Mouse (Mus musculus) midbrain, embryonic 16.5 days (tissue): ENCODE measurements around the gene Plcd3. TPM values are rescaled to one million over a fixed set of nuclear protein-coding genes. Genes with fewer than 3 reads are reported as not detected.

Experiments used
- ATAC-seq: fragments of 200-750 bp; cut with Nextera tagmentation; 2 replicates; pipeline ENCODE4 v1.8.0; 2017; ENCODE audit warnings: moderate TSS enrichment
- H3K27ac ChIP-seq: fragments of 300-500 bp; sonication (generic); 2 replicates; pipeline ENCODE4 v1.5.1; 2014; ENCODE audit warnings: mild to moderate bottlenecking, low read length, mixed read lengths
- H3K27me3 ChIP-seq: fragments of 300-500 bp; sonication (generic); 2 replicates; pipeline ENCODE4 v1.6.1; 2014; ENCODE audit warnings: low read depth, low read length, mixed read lengths; ENCODE audit not compliant: control insufficient read depth, insufficient read depth
- H3K36me3 ChIP-seq: fragments of 300-500 bp; sonication (generic); 2 replicates; pipeline ENCODE4 v1.6.1; 2014; ENCODE audit warnings: mild to moderate bottlenecking, low read length, moderate library complexity, mixed read lengths; ENCODE audit not compliant: control insufficient read depth, insufficient read depth
- H3K4me1 ChIP-seq: fragments of 300-500 bp; sonication (generic); 2 replicates; pipeline ENCODE4 v1.6.1; 2014; ENCODE audit warnings: mild to moderate bottlenecking, low read length, mixed read lengths; ENCODE audit not compliant: control insufficient read depth, insufficient read depth
- H3K4me2 ChIP-seq: fragments of 300-500 bp; sonication (generic); 2 replicates; pipeline ENCODE4 v1.6.1; 2014; ENCODE audit warnings: mild to moderate bottlenecking, low read length, mixed read lengths
- H3K4me3 ChIP-seq: fragments of 300-500 bp; sonication (generic); 2 replicates; pipeline ENCODE4 v1.5.1; 2014; ENCODE audit warnings: low read depth, mild to moderate bottlenecking, low read length, moderate library complexity, mixed read lengths
- H3K9ac ChIP-seq: fragments of 300-500 bp; sonication (generic); 2 replicates; pipeline ENCODE4 v1.6.1; 2014; ENCODE audit warnings: low read depth, low read length, mixed read lengths
- H3K9me3 ChIP-seq: fragments of 300-500 bp; sonication (generic); replicated peaks from 2 replicates; pipeline ENCODE4 v1.6.1; 2014; ENCODE audit warnings: mild to moderate bottlenecking, low read length, mixed read lengths; ENCODE audit not compliant: control insufficient read depth, poor library complexity, severe bottlenecking
- WGBS: fragments of 180-500 bp; shearing (Covaris S2); extraction: QIAGEN DNeasy Blood & Tissue Kit; methylation state at CpG from one replicate; pipeline ENCODE4 v1.1.7; 2014; 5-methylcytosine and 5-hydroxymethylcytosine counted together
- polyA plus RNA-seq: library from polyadenylated mRNA; unstranded; fragments of >200 nt; fragmentation: Nextera tagmentation; extraction: Ambion mirVana; gene quantifications from 2 replicates; pipeline ENCODE4 v1.2.1, GENCODE M21; 2015

The Plcd3 gene
- polyA plus RNA-seq, 1 experiment from 2014 or later, result 3.6 TPM

- Histone ChIP-seq H3K27me3 (peaks cover 10% of the 10 kb centered on the region), H3K4me3 (no peak overlapping the region), H3K9ac (no peak overlapping the region), H3K4me1 (no peaks in the 10 kb centered on the region), H3K36me3 (no peaks in the 10 kb centered on the region), H3K4me2 (no peak overlapping the region), H3K27ac (no peak overlapping the region), H3K9me3 (no peaks in the 10 kb centered on the region)
- ATAC-seq, result no peak
- WGBS, result 60% methylated on average over 9 of the region's 9 CpGs
Observed at GRCm38 (mm10) chr11:103095107-103095670, 6.3 kb downstream of the Plcd3 start.

DNA sequence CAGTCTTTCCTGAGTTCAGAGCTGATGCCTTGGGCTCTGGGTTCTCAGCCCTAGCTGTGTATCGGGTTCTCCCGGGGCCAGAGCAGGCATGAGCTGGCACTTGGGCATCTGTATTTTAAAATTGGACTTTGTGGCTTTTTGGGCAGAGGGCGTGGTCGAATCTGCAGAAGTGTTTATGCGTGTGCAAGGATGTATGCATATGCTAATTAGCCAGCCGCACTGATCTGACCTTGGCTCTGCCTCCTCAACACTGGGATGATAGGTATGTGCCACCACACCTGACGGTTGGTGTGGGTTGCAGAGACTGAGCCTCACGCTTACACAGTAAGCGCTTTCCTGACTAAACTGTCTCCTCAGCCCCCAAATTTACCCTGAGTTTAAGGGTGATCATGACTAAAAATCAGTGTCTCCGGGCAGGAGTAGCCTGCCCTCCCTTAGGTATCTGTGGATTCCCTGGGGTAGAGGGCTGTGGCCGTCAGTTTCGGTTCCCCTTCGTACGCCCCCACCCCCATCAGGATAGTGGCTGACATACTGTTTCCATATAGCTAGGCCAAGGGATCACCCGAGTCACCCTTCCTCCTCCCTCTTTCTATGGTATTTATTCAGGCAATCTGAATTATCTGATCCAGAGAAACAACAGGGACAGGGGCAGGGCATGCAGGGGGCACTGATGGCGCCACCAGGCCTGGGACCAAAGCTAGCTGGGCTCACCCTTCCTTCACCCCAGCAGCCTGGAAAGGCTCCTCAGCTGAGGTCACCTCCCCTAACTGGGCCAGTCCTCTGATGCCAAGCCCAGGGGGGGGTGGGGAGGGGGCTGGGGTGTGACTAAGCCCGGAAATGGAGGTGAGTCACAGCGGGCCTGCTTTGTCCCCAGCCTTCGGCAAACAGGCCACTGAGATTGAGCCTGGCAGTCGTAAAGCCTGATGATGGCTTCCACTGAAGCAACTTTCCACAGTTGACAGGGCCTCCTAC, 7.3 kb downstream of the Plcd3 start:
- Histone ChIP-seq H3K27ac (no peak overlapping the region), H3K36me3 (no peaks in the 10 kb centered on the region), H3K9ac (no peak overlapping the region), H3K4me2 (no peak overlapping the region), H3K4me1 (no peaks in the 10 kb centered on the region), H3K27me3 (no peaks in the 10 kb centered on the region; the same call in 1 of the 2 replicates), H3K9me3 (no peaks in the 10 kb centered on the region), H3K4me3 (no peak overlapping the region)
- 79% methylated on average over 20 of the region's 20 CpGs for WGBS
- ATAC-seq, result no peak

DNA sequence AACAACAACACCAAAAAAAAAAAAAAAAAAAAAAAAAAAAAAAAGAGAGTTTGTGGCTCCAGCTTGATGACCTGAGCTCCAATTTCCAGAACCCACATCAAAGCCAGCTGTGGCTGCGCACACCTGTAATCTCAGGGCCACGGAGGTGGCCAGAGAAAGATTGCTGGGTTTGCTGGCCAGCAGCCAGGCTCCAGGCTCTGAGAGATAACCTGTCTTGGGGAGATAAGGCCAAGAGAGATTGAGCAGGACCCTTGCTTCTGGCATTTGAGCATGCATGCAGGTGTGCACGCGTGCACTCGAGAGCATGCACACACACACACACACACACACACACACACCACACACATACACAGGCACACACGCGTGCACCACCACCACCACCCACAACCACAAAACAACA, 8.2 kb downstream of the Plcd3 start:
- Histone ChIP-seq H3K27ac (no peak overlapping the region), H3K27me3 (no peaks in the 10 kb centered on the region; the same call in 1 of the 2 replicates), H3K4me1 (no peaks in the 10 kb centered on the region), H3K4me3 (no peak overlapping the region), H3K9ac (no peak overlapping the region), H3K9me3 (no peaks in the 10 kb centered on the region), H3K4me2 (no peak overlapping the region), H3K36me3 (no peaks in the 10 kb centered on the region)
- no peak for ATAC-seq
- 89% methylated on average over 7 of the region's 7 CpGs for WGBS

DNA sequence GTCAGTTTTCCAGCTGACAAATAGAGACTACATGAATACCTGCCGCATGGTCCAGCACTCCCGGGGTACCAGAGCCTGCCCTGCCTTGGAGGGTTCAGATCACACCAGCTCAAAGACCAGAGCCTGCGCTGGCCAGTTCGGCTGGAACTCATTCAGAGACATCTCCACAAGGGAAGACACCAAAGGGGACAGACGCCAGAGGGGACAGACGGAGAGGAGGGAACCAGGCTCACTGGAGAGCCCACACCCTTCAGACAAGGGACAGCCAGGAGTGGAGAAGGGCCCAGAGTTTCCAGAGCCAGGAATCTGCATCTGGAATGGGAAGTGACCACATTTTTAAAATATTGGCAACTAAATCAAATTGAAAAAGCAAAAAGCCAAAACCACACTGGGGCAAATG, 19.8 kb downstream of the Plcd3 start:
- H3K4me3 ChIP-seq, result no peak overlapping the region
- no peak overlapping the region for H3K27ac ChIP-seq
- no peaks in the 10 kb centered on the region for H3K9me3 ChIP-seq
- no peak overlapping the region for H3K9ac ChIP-seq
- ATAC-seq, result no peak
- WGBS, result 62% methylated on average over 6 of the region's 6 CpGs
- peaks cover 19% of the 10 kb centered on the region for H3K27me3 ChIP-seq
- H3K36me3 ChIP-seq, result no peaks in the 10 kb centered on the region
- H3K4me2 ChIP-seq, result no peak overlapping the region
- peaks cover 6% of the 10 kb centered on the region; the same call in 1 of the 2 replicates for H3K4me1 ChIP-seq

DNA sequence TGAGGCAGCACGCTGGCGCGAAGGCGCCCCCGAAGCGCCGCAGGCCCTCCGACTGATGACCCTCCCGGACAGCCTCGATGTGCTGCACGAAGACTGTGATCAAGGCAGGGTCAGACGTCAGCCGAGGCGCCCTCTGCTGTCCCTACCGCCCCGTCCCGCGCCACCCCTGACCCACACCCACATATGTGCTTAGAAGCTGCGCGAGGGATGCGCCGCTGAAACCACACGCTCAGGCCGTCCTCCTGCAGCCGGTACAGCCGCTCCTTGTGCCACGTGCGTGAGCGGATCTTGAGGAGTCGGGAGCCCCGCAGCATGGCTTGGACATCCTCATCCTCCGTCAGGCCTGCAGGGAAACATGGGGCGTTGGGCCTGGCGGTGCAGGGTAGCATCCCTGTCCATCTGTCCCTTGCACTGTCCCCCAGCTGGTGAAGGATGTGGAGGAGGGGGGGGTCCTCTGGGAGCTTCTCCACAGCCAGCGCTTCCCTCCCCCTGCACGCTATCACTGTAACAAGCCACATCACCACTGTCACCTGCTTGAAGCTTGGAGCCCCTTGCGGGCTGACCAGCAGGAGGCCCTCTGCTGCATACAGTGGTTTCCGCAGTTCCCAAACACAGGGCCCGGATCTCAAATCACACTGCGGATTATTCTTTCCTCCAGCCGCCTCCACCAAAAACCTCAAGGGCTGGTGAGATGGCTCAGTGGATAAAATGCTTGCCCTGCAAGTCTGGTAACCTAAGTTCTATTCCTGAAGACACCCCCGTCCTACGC, 21.0 kb downstream of the Plcd3 start:
- Histone ChIP-seq H3K9ac (peak overlapping the region; percentile 49; the same call in 1 of the 2 replicates), H3K27ac (no peak overlapping the region), H3K9me3 (no peaks in the 10 kb centered on the region), H3K4me2 (peak overlapping the region; percentile 56), H3K4me1 (peaks cover 6% of the 10 kb centered on the region; the same call in 1 of the 2 replicates), H3K27me3 (peaks cover 19% of the 10 kb centered on the region), H3K4me3 (peak overlapping the region; percentile 33), H3K36me3 (no peaks in the 10 kb centered on the region)
- WGBS, result 2% methylated on average over 43 of the region's 43 CpGs
- peak; percentile 60; the same call in 1 of the 2 replicates for ATAC-seq

GRCm38 (mm10) chr11:103078131-103078530, 23.3 kb downstream of the Plcd3 start:
- 81% methylated on average over 11 of the region's 11 CpGs for WGBS
- no peak for ATAC-seq
- no peaks in the 10 kb centered on the region for H3K9me3 ChIP-seq
- peaks cover 6% of the 10 kb centered on the region; the same call in 1 of the 2 replicates for H3K4me1 ChIP-seq
- no peak overlapping the region for H3K9ac ChIP-seq
- peaks cover 19% of the 10 kb centered on the region for H3K27me3 ChIP-seq
- no peak overlapping the region for H3K4me2 ChIP-seq
- H3K4me3 ChIP-seq, result no peak overlapping the region
- H3K36me3 ChIP-seq, result no peaks in the 10 kb centered on the region
- H3K27ac ChIP-seq, result no peak overlapping the region

- H3K27me3 ChIP-seq, result peaks cover 13% of the 10 kb centered on the region
- no peak for ATAC-seq
- H3K9me3 ChIP-seq, result no peaks in the 10 kb centered on the region
- peaks cover 6% of the 10 kb centered on the region; the same call in 1 of the 2 replicates for H3K4me1 ChIP-seq
- H3K36me3 ChIP-seq, result no peaks in the 10 kb centered on the region
- H3K9ac ChIP-seq, result no peak overlapping the region
- no peak overlapping the region for H3K4me3 ChIP-seq
- no peak overlapping the region for H3K27ac ChIP-seq
- no peak overlapping the region for H3K4me2 ChIP-seq
- 86% methylated on average over 8 of the region's 8 CpGs for WGBS
Observed at GRCm38 (mm10) chr11:103076581-103076980, 24.9 kb downstream of the Plcd3 start.

DNA sequence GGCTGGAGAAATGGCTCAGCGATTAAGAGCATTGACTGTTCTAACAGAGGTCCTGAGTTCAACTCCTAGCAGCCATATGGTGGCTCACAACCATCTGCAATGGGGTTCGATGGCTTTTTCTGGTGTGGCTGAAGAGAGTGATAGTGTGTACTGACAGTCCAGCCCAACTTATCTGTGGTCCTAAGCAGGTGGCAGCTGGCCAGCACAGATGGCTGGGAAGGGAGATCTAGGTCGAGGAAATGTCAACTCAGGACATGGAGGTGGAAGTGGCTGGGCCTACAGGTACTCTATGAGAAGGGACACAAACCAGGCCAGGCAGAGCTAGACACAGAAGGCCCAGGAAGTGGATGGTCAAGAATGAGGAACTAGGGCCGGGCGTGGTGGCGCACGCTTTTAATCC, 25.4 kb downstream of the Plcd3 start:
- WGBS, result 91% methylated on average over 7 of the region's 7 CpGs
- Histone ChIP-seq H3K4me2 (no peak overlapping the region), H3K36me3 (no peaks in the 10 kb centered on the region), H3K27me3 (peaks cover 9% of the 10 kb centered on the region; the same call in 1 of the 2 replicates), H3K4me1 (peaks cover 6% of the 10 kb centered on the region; the same call in 1 of the 2 replicates), H3K9ac (no peak overlapping the region), H3K27ac (no peak overlapping the region), H3K9me3 (no peaks in the 10 kb centered on the region), H3K4me3 (no peak overlapping the region)
- ATAC-seq, result no peak
